10 mouse cellular contexts compared by ENCODE assay signal in genomic region chr3:52035404-52035803, GRCm38 (mm10).
DNase-seq lines count a peak whose midpoint lies in the region; ATAC-seq and TF ChIP-seq lines count a peak whose summit lies in the region.
"Had no signal": no experiment of that assay in that cellular context is flagged by ENCODE, and none has a peak within 500 bp of the region (broad histone marks: within the 10 kb centered on the region; RNA-seq: fewer than 3 reads in every experiment).

No protein-coding gene starts in this region.

- H3K4me2 ChIP-seq in forebrain, embryonic 11.5 days (ENCODE audit: low read depth, low read length, severe bottlenecking), result no peak overlapping the region
- no peak overlapping the region for H3K4me2 ChIP-seq in forebrain, embryonic 13.5 days
- no peak overlapping the region for H3K4me2 ChIP-seq in lung, embryonic 14.5 days
- no peak overlapping the region for H3K4me2 ChIP-seq in intestine, embryonic 14.5 days (ENCODE audit: low read length)
- H3K4me2 ChIP-seq in stomach, embryonic 16.5 days (ENCODE audit: low read depth, low read length), result no peak overlapping the region

- H3K27ac ChIP-seq in forebrain, embryonic 11.5 days (ENCODE audit: low read depth, low read length), result no peak overlapping the region
- no peak overlapping the region for H3K27ac ChIP-seq in forebrain, embryonic 13.5 days
- peak overlapping the region; percentile 44; the same call in 1 of the 2 replicates for H3K27ac ChIP-seq in lung, embryonic 14.5 days (ENCODE audit: low read depth)
- H3K27ac ChIP-seq in intestine, embryonic 14.5 days (ENCODE audit: low read depth), result peak overlapping the region; percentile 20; the same call in 1 of the 2 replicates
- H3K27ac ChIP-seq in stomach, embryonic 16.5 days (ENCODE audit: low read length), result peak overlapping the region; percentile 43; the same call in 1 of the 2 replicates

- H3K4me3 ChIP-seq in forebrain, embryonic 11.5 days (ENCODE audit: low read depth, low read length), result no peak overlapping the region
- no peak overlapping the region for H3K4me3 ChIP-seq in forebrain, embryonic 13.5 days
- H3K4me3 ChIP-seq in lung, embryonic 14.5 days (ENCODE audit: low read depth, low read length), result no peak overlapping the region
- H3K4me3 ChIP-seq in intestine, embryonic 14.5 days (ENCODE audit: low read depth, low read length), result no peak overlapping the region
- H3K4me3 ChIP-seq in stomach, embryonic 16.5 days (replicated peaks; ENCODE audit: low read length), result no peak overlapping the region

- H3K27me3 ChIP-seq in forebrain, embryonic 11.5 days (ENCODE audit: control insufficient read depth, insufficient read depth, low read length), result no peaks in the 10 kb centered on the region
- no peaks in the 10 kb centered on the region for H3K27me3 ChIP-seq in forebrain, embryonic 13.5 days
- H3K27me3 ChIP-seq in lung, embryonic 14.5 days (ENCODE audit: insufficient read depth, low read length), result no peaks in the 10 kb centered on the region
- no peaks in the 10 kb centered on the region for H3K27me3 ChIP-seq in intestine, embryonic 14.5 days (replicated peaks; ENCODE audit: control insufficient read depth, insufficient read depth, low read length)
- no peaks in the 10 kb centered on the region for H3K27me3 ChIP-seq in stomach, embryonic 16.5 days (ENCODE audit: control insufficient read depth, insufficient read depth, low read length)

- H3K36me3 ChIP-seq in forebrain, embryonic 11.5 days (ENCODE audit: control insufficient read depth, insufficient read depth, low read length), result no peaks in the 10 kb centered on the region
- H3K36me3 ChIP-seq in forebrain, embryonic 13.5 days (ENCODE audit: poor library complexity, severe bottlenecking), result no peaks in the 10 kb centered on the region
- H3K36me3 ChIP-seq in lung, embryonic 14.5 days (ENCODE audit: insufficient read depth), result no peaks in the 10 kb centered on the region
- no peaks in the 10 kb centered on the region for H3K36me3 ChIP-seq in intestine, embryonic 14.5 days (ENCODE audit: control insufficient read depth, insufficient read depth, low read length)
- no peaks in the 10 kb centered on the region for H3K36me3 ChIP-seq in stomach, embryonic 16.5 days (ENCODE audit: control insufficient read depth, insufficient read depth, low read length)

- peaks cover 8% of the 10 kb centered on the region for H3K4me1 ChIP-seq in forebrain, embryonic 11.5 days (replicated peaks; ENCODE audit: control insufficient read depth, insufficient read depth, low read length)
- peaks cover 8% of the 10 kb centered on the region; the same call in 1 of the 2 replicates for H3K4me1 ChIP-seq in forebrain, embryonic 13.5 days
- H3K4me1 ChIP-seq in lung, embryonic 14.5 days (ENCODE audit: insufficient read depth), result peaks cover 21% of the 10 kb centered on the region
- H3K4me1 ChIP-seq in intestine, embryonic 14.5 days (replicated peaks; ENCODE audit: control insufficient read depth, insufficient read depth, low read length), result peaks cover 43% of the 10 kb centered on the region
- H3K4me1 ChIP-seq in stomach, embryonic 16.5 days (ENCODE audit: control insufficient read depth, insufficient read depth, low read length), result peaks cover 30% of the 10 kb centered on the region

- TF ChIP-seq CTCF in lung, embryonic 14.5 days (IDR thresholded peaks at IDR 0.05; ENCODE audit: low read depth), result no peak

- H3K9me3 ChIP-seq in forebrain, embryonic 11.5 days (ENCODE audit: control insufficient read depth, low read length), result no peaks in the 10 kb centered on the region
- H3K9me3 ChIP-seq in forebrain, embryonic 13.5 days (replicated peaks), result no peaks in the 10 kb centered on the region
- H3K9me3 ChIP-seq in lung, embryonic 14.5 days (ENCODE audit: low read depth, low read length), result no peaks in the 10 kb centered on the region
- no peaks in the 10 kb centered on the region for H3K9me3 ChIP-seq in intestine, embryonic 14.5 days (ENCODE audit: control insufficient read depth, low read length)
- no peaks in the 10 kb centered on the region for H3K9me3 ChIP-seq in stomach, embryonic 16.5 days (replicated peaks; ENCODE audit: control insufficient read depth, low read length)

- no peak for ATAC-seq in forebrain, embryonic 11.5 days (replicated peaks; ENCODE audit: low FRiP score)
- no peak for ATAC-seq in forebrain, embryonic 13.5 days
- ATAC-seq in lung, embryonic 14.5 days (ENCODE audit: insufficient read depth), result no peak
- 0 out of 2 replicates have a peak, but pooled peaks have one; percentile 33 for ATAC-seq in intestine, embryonic 14.5 days (replicated peaks; ENCODE audit: low FRiP score, low TSS enrichment, low read depth)
- 0 out of 2 replicates have a peak, but pooled peaks have one; percentile 29 for ATAC-seq in stomach, embryonic 16.5 days (ENCODE audit: insufficient read depth, low FRiP score)
- ATAC-seq: inflammation-experienced regulatory T-cells, adult 6 months; midbrain, embryonic 16.5 days had no signal

- H3K9ac ChIP-seq in forebrain, embryonic 11.5 days (ENCODE audit: low read length), result no peak overlapping the region
- no peak overlapping the region for H3K9ac ChIP-seq in forebrain, embryonic 13.5 days
- H3K9ac ChIP-seq in lung, embryonic 14.5 days, result no peak overlapping the region
- H3K9ac ChIP-seq in intestine, embryonic 14.5 days (ENCODE audit: low read length), result no peak overlapping the region
- peak overlapping the region; percentile 3; the same call in 1 of the 2 replicates for H3K9ac ChIP-seq in stomach, embryonic 16.5 days (ENCODE audit: low read length)

- WGBS in forebrain, embryonic 11.5 days, result 32% methylated on average over 8 of the region's 8 CpGs
- 32% methylated on average over 8 of the region's 8 CpGs for WGBS in forebrain, embryonic 13.5 days
- WGBS in lung, embryonic 14.5 days, result 40% methylated on average over 8 of the region's 8 CpGs
- 38% methylated on average over 8 of the region's 8 CpGs for WGBS in intestine, embryonic 14.5 days
- WGBS in stomach, embryonic 16.5 days, result 43% methylated on average over 8 of the region's 8 CpGs

- DNase-seq in forebrain, embryonic 11.5 days (ENCODE audit: low spot score), result peak; percentile 49
- peak; percentile 36 for DNase-seq in lung, embryonic 14.5 days
- no peak for DNase-seq in lung, postnatal 25 days (ENCODE audit: low spot score)
- no peak for DNase-seq in intestine, embryonic 14.5 days (ENCODE audit: low spot score)
- no peak for DNase-seq in adrenal gland, postnatal 14 days
- no peak for DNase-seq in neural tube, embryonic 10.5 days (ENCODE audit: extremely low spot score, low spot score)

Comparison
In these comparisons a context has a peak if more than half of its experiments do, and no peak if none do; other contexts are left out.
1. DNase-seq: peak in forebrain, embryonic 11.5 days (single experiment) and lung, embryonic 14.5 days (single experiment); none in lung, postnatal 25 days (single experiment), intestine, embryonic 14.5 days (single experiment), adrenal gland, postnatal 14 days (single experiment) and neural tube, embryonic 10.5 days (single experiment).
2. ATAC-seq: peak in intestine, embryonic 14.5 days (single experiment) and stomach, embryonic 16.5 days (single experiment); none in forebrain, embryonic 11.5 days (single experiment), forebrain, embryonic 13.5 days (single experiment) and lung, embryonic 14.5 days (single experiment).
3. H3K27ac ChIP-seq: peak in lung, embryonic 14.5 days (single experiment), intestine, embryonic 14.5 days (single experiment) and stomach, embryonic 16.5 days (single experiment); none in forebrain, embryonic 11.5 days (single experiment) and forebrain, embryonic 13.5 days (single experiment).